Mouse (Mus musculus) limb, embryonic 10.5 days (tissue): ENCODE results near the gene Zfp335. TPM values are rescaled to one million over a fixed set of nuclear protein-coding genes. Genes with fewer than 3 reads are reported as not detected.
A peak's percentile ranks its signal among the peaks of the same experiment; 100 is the strongest.

Experiments used
- DNase-seq: peaks from one replicate; pipeline ENCODE4 v3.0.0-alpha.2; 2017; ENCODE audit warnings: low spot score
- H3K27ac ChIP-seq: fragments of 300-500 bp; sonication (generic); 2 replicates; pipeline ENCODE4 v1.5.1; 2016; ENCODE audit warnings: mild to moderate bottlenecking
- H3K27me3 ChIP-seq: fragments of 300-500 bp; sonication (generic); 2 replicates; pipeline ENCODE4 v1.6.1; 2016; ENCODE audit warnings: low read depth, mild to moderate bottlenecking; ENCODE audit not compliant: poor library complexity, severe bottlenecking
- H3K36me3 ChIP-seq: fragments of 300-500 bp; sonication (generic); 2 replicates; pipeline ENCODE4 v1.6.1; 2016; ENCODE audit warnings: mild to moderate bottlenecking, moderate library complexity
- H3K4me1 ChIP-seq: fragments of 300-500 bp; sonication (generic); 2 replicates; pipeline ENCODE4 v1.6.1; 2016
- H3K4me3 ChIP-seq: fragments of 300-500 bp; sonication (generic); 2 replicates; pipeline ENCODE4 v1.5.1; 2016; ENCODE audit warnings: mild to moderate bottlenecking, moderate library complexity
- H3K9me3 ChIP-seq: fragments of 300-500 bp; sonication (generic); replicated peaks from 2 replicates; pipeline ENCODE4 v1.6.1; 2016; ENCODE audit warnings: mild to moderate bottlenecking
- WGBS: fragments of 180-500 bp; shearing (Covaris S2); methylation state at CpG from one replicate; pipeline ENCODE4 v1.1.7; 2016; 5-methylcytosine and 5-hydroxymethylcytosine counted together
- polyA plus RNA-seq: library from polyadenylated mRNA; unstranded; fragments of >200 nt; fragmentation: Nextera tagmentation; extraction: Ambion mirVana; gene quantifications from 2 replicates; pipeline ENCODE4 v1.2.1, GENCODE M21; 2016

Gene Zfp335
- polyA plus RNA-seq, 1 experiment from 2014 or later: 21.3 TPM

- no peak overlapping the region for H3K27ac ChIP-seq
- no peaks in the 10 kb centered on the region for H3K9me3 ChIP-seq
- H3K36me3 ChIP-seq: peaks cover 34% of the 10 kb centered on the region
- H3K4me1 ChIP-seq: peaks cover 17% of the 10 kb centered on the region
- no peaks in the 10 kb centered on the region for H3K27me3 ChIP-seq
- WGBS: 52% methylated on average over 10 of the region's 10 CpGs
- H3K4me3 ChIP-seq: no peak overlapping the region
- DNase-seq: no peak
Measured at GRCm38 (mm10) chr2:164917371-164917770, 5.8 kb upstream of the Zfp335 start.

DNA sequence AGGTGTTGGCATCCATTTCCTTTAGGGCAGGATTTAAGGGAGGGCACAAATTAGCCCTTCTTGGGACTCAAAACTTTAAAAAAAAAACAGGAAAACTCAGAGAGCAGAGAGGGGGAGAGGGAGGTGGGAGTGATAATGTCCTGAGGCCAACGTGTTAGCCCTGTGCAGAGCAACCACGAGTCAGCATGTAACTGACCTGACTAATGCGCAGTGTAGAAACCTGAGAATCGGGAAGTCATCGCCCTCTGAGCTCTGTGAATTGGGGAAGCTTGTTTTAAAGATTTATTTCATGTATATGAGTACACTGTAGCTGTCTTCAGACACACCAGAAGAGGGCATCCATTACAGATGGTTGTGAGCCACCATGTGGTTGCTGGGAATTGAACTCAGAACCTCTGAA lies 5.3 kb upstream of the Zfp335 start:
- H3K36me3 ChIP-seq: peaks cover 34% of the 10 kb centered on the region
- H3K27ac ChIP-seq: no peak overlapping the region
- 84% methylated on average over 5 of the region's 5 CpGs for WGBS
- no peak overlapping the region for H3K4me3 ChIP-seq
- H3K4me1 ChIP-seq: peaks cover 18% of the 10 kb centered on the region
- DNase-seq: no peak
- no peaks in the 10 kb centered on the region for H3K9me3 ChIP-seq
- H3K27me3 ChIP-seq: no peaks in the 10 kb centered on the region

GRCm38 (mm10) chr2:164913428-164913786 lies 1.9 kb upstream of the Zfp335 start:
- Histone ChIP-seq H3K27me3 (no peaks in the 10 kb centered on the region), H3K27ac (no peak overlapping the region), H3K4me1 (peaks cover 33% of the 10 kb centered on the region), H3K4me3 (no peak overlapping the region), H3K36me3 (peaks cover 31% of the 10 kb centered on the region), H3K9me3 (no peaks in the 10 kb centered on the region)
- DNase-seq: no peak
- 89% methylated on average over 2 of the region's 2 CpGs for WGBS

DNA sequence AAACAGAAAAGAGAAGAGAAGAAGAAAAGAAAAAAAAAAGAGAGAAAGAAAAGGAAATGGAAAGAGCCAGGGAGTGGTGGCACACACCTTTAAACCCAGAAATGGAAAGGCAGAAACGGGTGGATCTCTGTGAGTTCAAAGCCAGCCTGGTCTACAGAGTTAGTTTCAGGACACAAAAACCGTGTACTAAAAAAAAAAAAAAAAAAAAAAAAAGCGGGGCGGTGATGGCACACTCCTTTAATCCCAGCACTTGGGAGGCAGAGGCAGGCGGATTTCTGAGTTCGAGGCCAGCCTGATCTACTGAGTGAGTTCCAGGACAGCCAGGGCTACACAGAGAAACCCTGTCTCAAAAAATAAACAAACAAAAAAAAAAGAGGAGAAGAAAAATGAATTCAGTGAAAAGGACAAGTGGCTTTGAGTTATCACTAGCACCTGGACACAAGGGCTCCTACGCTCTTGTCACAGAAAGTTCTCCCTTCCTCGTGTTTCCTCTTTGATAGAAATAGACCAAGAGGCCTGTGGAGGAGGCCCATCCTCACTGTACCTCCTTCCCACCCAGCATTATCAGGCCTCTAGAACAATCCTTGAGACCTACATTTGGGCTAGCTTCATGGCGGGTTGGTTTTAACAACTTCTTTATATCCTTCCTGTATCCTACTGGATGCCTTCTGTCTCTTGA lies 1.3 kb upstream of the Zfp335 start:
- peak overlapping the region; percentile 87; the same call in 1 of the 2 replicates for H3K4me3 ChIP-seq
- 91% methylated on average over 9 of the region's 9 CpGs for WGBS
- H3K9me3 ChIP-seq: no peaks in the 10 kb centered on the region
- peaks cover 30% of the 10 kb centered on the region for H3K4me1 ChIP-seq
- DNase-seq: no peak
- peaks cover 34% of the 10 kb centered on the region for H3K36me3 ChIP-seq
- H3K27ac ChIP-seq: no peak overlapping the region
- no peaks in the 10 kb centered on the region for H3K27me3 ChIP-seq

- Histone ChIP-seq H3K36me3 (peaks cover 41% of the 10 kb centered on the region), H3K4me3 (peak overlapping the region; percentile 87), H3K4me1 (peaks cover 23% of the 10 kb centered on the region), H3K27me3 (no peaks in the 10 kb centered on the region), H3K27ac (peak overlapping the region; percentile 99), H3K9me3 (no peaks in the 10 kb centered on the region)
- WGBS: 31% methylated on average over 12 of the region's 12 CpGs
- DNase-seq: no peak
Measured at GRCm38 (mm10) chr2:164912151-164912550, 594 bp upstream of the Zfp335 start.

GRCm38 (mm10) chr2:164910360-164911061 lies 1.0 kb downstream of the Zfp335 start:
- Histone ChIP-seq H3K27me3 (no peaks in the 10 kb centered on the region), H3K4me1 (peaks cover 22% of the 10 kb centered on the region), H3K27ac (peak overlapping the region; percentile 99), H3K4me3 (peak overlapping the region; percentile 87), H3K36me3 (peaks cover 58% of the 10 kb centered on the region), H3K9me3 (peaks cover 3% of the 10 kb centered on the region; the same call in 1 of the 2 replicates)
- WGBS: 7% methylated on average over 37 of the region's 37 CpGs
- DNase-seq: no peak

- Histone ChIP-seq H3K27ac (no peak overlapping the region), H3K4me3 (peak overlapping the region; percentile 87)
Measured at GRCm38 (mm10) chr2:164909542-164909941, 2.0 kb downstream of the Zfp335 start.

DNA sequence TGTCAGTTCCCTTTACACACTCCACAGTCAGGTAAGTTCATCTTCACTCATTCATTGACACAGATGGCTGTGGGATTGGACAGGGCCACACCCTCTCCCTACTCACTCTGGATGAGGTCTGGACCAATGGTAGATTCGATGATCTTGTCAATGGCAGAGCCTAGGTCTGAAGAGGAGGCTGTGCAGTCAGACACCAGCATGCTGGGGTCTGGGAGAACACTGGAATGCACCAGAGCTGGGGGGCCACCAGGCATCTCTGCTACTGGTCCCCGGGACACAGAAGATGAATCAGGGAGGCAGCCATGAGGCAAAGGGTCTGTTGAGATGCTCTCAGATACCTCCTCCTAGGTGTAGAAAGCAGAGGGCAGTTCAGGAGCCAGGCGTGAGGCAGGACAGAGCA lies 2.5 kb downstream of the Zfp335 start:
- no peak for DNase-seq
- H3K27ac ChIP-seq: no peak overlapping the region
- no peaks in the 10 kb centered on the region for H3K27me3 ChIP-seq
- H3K4me1 ChIP-seq: peaks cover 22% of the 10 kb centered on the region
- WGBS: 92% methylated on average over 3 of the region's 3 CpGs
- peaks cover 68% of the 10 kb centered on the region for H3K36me3 ChIP-seq
- 0 out of 2 replicates have a peak overlapping the region, but pooled peaks have one; percentile 87 for H3K4me3 ChIP-seq
- peaks cover 3% of the 10 kb centered on the region; the same call in 1 of the 2 replicates for H3K9me3 ChIP-seq

More at GRCm38 (mm10) chr2:164909542-164909941, 2.0 kb downstream of the Zfp335 start:
- peaks cover 22% of the 10 kb centered on the region for H3K4me1 ChIP-seq
- peaks cover 67% of the 10 kb centered on the region for H3K36me3 ChIP-seq
- H3K9me3 ChIP-seq: peaks cover 3% of the 10 kb centered on the region; the same call in 1 of the 2 replicates
- H3K27me3 ChIP-seq: no peaks in the 10 kb centered on the region
- no peak for DNase-seq
- 90% methylated on average over 1 of the region's 1 CpGs for WGBS

DNA sequence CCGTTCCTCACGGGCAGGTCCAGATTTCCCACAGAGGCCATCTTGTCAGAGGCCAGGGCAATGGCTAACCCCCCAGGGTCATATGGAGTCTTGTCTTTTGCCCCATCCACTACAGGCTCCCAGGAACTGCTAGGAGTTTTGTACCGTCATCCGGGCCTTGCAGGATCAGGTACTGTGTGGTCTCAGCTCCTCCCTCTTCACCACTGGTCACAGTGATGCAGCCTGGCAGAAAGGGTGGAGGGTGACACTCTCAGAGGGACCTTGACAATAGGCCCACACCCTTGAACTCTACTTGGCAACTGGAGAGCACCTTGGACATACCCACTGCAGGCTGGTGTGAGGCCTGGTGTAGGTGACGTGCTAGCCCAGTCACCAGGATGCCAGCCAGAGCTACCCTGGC lies 3.5 kb downstream of the Zfp335 start:
- 91% methylated on average over 5 of the region's 5 CpGs for WGBS
- no peak for DNase-seq
- Histone ChIP-seq H3K36me3 (peaks cover 68% of the 10 kb centered on the region), H3K9me3 (peaks cover 3% of the 10 kb centered on the region; the same call in 1 of the 2 replicates), H3K27me3 (no peaks in the 10 kb centered on the region), H3K4me1 (peaks cover 22% of the 10 kb centered on the region), H3K4me3 (no peak overlapping the region), H3K27ac (no peak overlapping the region)

DNA sequence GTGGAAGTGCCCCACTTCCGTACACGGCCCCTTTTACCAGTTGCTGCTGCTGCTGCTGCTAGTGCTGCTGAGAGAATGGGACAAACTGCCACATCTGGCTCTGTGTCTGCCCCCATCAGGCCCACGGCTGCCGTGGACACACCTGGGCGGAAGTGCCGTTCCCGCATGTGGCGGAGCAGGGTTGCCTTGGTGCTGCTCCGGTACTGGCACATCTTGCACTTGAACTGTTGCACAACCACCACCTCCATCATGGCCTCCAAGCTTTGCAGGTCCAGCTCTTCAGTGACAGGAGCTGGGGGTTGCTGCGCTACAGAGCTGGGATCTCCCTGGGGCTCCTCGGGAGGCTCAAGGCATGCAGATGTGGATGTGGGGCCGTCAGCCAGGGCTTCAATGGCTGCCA lies 4.0 kb downstream of the Zfp335 start:
- no peak for DNase-seq
- H3K27me3 ChIP-seq: no peaks in the 10 kb centered on the region
- WGBS: 97% methylated on average over 12 of the region's 12 CpGs
- no peak overlapping the region for H3K4me3 ChIP-seq
- H3K9me3 ChIP-seq: peaks cover 3% of the 10 kb centered on the region; the same call in 1 of the 2 replicates
- H3K27ac ChIP-seq: no peak overlapping the region
- peaks cover 22% of the 10 kb centered on the region for H3K4me1 ChIP-seq
- peaks cover 73% of the 10 kb centered on the region for H3K36me3 ChIP-seq

- WGBS: 98% methylated on average over 4 of the region's 4 CpGs
- no peak overlapping the region for H3K4me3 ChIP-seq
- no peak overlapping the region for H3K27ac ChIP-seq
- H3K36me3 ChIP-seq: peaks cover 88% of the 10 kb centered on the region
- H3K9me3 ChIP-seq: peaks cover 3% of the 10 kb centered on the region; the same call in 1 of the 2 replicates
- DNase-seq: no peak
- peaks cover 16% of the 10 kb centered on the region for H3K4me1 ChIP-seq
- H3K27me3 ChIP-seq: no peaks in the 10 kb centered on the region
Measured at GRCm38 (mm10) chr2:164906071-164906470, 5.5 kb downstream of the Zfp335 start.

DNA sequence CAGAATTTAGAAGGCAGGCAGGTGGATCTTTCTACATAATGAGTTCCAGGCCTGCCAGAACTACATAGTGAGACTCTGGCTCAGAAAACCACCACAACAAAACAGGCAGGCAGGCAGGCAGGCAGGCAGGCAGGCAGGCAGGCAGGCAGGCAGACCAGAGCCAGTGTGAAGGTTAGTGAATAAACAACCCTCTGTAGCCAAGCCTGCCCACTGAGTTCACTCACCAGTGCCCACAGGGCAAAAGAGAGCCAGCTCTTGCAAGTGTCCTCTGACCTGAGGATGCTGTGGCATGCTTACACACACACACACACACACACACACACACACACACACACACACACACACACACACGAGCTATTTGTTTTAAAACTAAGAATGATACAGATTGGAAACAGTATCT lies 8.1 kb downstream of the Zfp335 start:
- Histone ChIP-seq H3K36me3 (peaks cover 100% of the 10 kb centered on the region), H3K4me1 (no peaks in the 10 kb centered on the region), H3K9me3 (peaks cover 3% of the 10 kb centered on the region; the same call in 1 of the 2 replicates), H3K27ac (no peak overlapping the region), H3K4me3 (no peak overlapping the region), H3K27me3 (no peaks in the 10 kb centered on the region)
- WGBS: 78% methylated on average over 1 of the region's 1 CpGs
- no peak for DNase-seq

DNA sequence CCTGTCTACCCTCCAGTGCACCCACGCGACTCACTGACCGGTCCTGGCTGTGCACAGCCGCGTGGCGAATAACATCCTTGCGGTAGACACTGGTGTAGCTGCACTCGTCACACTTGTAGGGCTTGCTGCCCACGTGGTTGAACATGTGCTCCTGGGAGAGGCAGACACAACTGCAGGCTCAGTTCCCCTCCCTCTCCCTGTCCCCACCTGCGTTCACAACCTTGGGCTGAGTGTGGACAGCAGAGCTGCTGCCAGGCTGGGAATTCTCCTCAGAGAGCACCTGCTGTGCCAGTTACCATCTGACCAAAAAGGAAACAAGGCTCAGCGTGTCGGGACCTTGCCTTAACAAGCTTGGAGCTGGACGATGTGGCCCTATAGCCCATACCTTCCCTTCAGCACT lies 10.2 kb downstream of the Zfp335 start:
- H3K27me3 ChIP-seq: no peaks in the 10 kb centered on the region

More for the DNA sequence above, 10.2 kb downstream of the Zfp335 start:
- H3K36me3 ChIP-seq: peaks cover 100% of the 10 kb centered on the region
- H3K4me3 ChIP-seq: no peak overlapping the region
- 93% methylated on average over 13 of the region's 13 CpGs for WGBS
- peaks cover 3% of the 10 kb centered on the region; the same call in 1 of the 2 replicates for H3K9me3 ChIP-seq
- H3K27ac ChIP-seq: no peak overlapping the region
- DNase-seq: no peak
- no peaks in the 10 kb centered on the region for H3K4me1 ChIP-seq
